Mouse (Mus musculus) midbrain, embryonic 16.5 days (tissue): ENCODE measurements around the gene 4930442H23Rik. TPM values are rescaled to one million over a fixed set of nuclear protein-coding genes. Genes with fewer than 3 reads are reported as not detected.
"Not testable (repeated sequence)": the region's sequence is repeated elsewhere in the genome, so short reads cannot be mapped to it uniquely, and the experiment has no call there.

Experiments used
- ATAC-seq: fragments of 200-750 bp; cut with Nextera tagmentation; 2 replicates; pipeline ENCODE4 v1.8.0; 2017; ENCODE audit warnings: moderate TSS enrichment
- H3K27ac ChIP-seq: fragments of 300-500 bp; sonication (generic); 2 replicates; pipeline ENCODE4 v1.5.1; 2014; ENCODE audit warnings: mild to moderate bottlenecking, low read length, mixed read lengths
- H3K27me3 ChIP-seq: fragments of 300-500 bp; sonication (generic); 2 replicates; pipeline ENCODE4 v1.6.1; 2014; ENCODE audit warnings: low read depth, low read length, mixed read lengths; ENCODE audit not compliant: control insufficient read depth, insufficient read depth
- H3K36me3 ChIP-seq: fragments of 300-500 bp; sonication (generic); 2 replicates; pipeline ENCODE4 v1.6.1; 2014; ENCODE audit warnings: mild to moderate bottlenecking, low read length, moderate library complexity, mixed read lengths; ENCODE audit not compliant: control insufficient read depth, insufficient read depth
- H3K4me1 ChIP-seq: fragments of 300-500 bp; sonication (generic); 2 replicates; pipeline ENCODE4 v1.6.1; 2014; ENCODE audit warnings: mild to moderate bottlenecking, low read length, mixed read lengths; ENCODE audit not compliant: control insufficient read depth, insufficient read depth
- H3K4me2 ChIP-seq: fragments of 300-500 bp; sonication (generic); 2 replicates; pipeline ENCODE4 v1.6.1; 2014; ENCODE audit warnings: mild to moderate bottlenecking, low read length, mixed read lengths
- H3K4me3 ChIP-seq: fragments of 300-500 bp; sonication (generic); 2 replicates; pipeline ENCODE4 v1.5.1; 2014; ENCODE audit warnings: low read depth, mild to moderate bottlenecking, low read length, moderate library complexity, mixed read lengths
- H3K9ac ChIP-seq: fragments of 300-500 bp; sonication (generic); 2 replicates; pipeline ENCODE4 v1.6.1; 2014; ENCODE audit warnings: low read depth, low read length, mixed read lengths
- H3K9me3 ChIP-seq: fragments of 300-500 bp; sonication (generic); replicated peaks from 2 replicates; pipeline ENCODE4 v1.6.1; 2014; ENCODE audit warnings: mild to moderate bottlenecking, low read length, mixed read lengths; ENCODE audit not compliant: control insufficient read depth, poor library complexity, severe bottlenecking
- WGBS: fragments of 180-500 bp; shearing (Covaris S2); extraction: QIAGEN DNeasy Blood & Tissue Kit; methylation state at CpG from one replicate; pipeline ENCODE4 v1.1.7; 2014; 5-methylcytosine and 5-hydroxymethylcytosine counted together
- polyA plus RNA-seq: library from polyadenylated mRNA; unstranded; fragments of >200 nt; fragmentation: Nextera tagmentation; extraction: Ambion mirVana; gene quantifications from 2 replicates; pipeline ENCODE4 v1.2.1, GENCODE M21; 2015

The 4930442H23Rik gene
- polyA plus RNA-seq, 1 experiment from 2014 or later: not detected

DNA sequence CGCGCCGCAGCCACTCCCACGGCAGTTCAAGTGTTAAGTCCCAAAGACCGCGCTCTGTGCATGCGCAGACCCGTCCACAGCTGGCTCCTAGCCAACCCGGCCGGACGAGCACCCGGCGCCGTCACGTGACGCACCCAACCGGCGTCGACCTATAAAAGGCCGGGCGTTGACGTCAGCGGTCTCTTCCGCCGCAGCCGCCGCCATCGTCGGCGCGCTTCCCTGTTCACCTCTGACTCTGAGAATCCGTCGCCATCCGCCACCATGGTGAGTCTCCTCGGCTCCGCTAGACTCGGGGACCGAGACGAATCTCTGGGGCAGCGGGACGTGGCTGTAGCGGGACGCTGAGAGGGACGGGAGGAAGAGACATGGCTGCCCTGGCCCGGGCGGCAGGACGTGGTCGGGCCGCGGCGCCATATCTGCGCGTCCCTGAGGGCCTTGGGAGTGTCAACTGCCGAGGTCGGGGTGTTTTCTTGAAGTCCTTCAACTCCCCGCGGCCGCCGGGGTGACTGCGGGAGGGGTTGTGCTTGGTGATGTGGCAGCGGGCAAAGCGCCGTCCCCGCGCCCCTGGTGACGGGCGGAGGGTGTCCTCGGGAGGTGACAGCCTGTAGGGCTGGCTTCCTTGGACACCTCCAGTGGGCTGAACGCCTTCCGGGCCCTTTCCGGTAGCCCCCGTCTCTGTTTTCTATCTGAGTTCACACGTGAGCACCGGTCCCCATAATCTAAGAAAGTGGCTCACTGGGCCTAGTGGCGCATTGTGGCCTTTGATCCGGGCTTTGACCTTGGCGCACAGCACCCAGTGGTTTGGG lies 7.0 kb downstream of the 4930442H23Rik start, which contains the start of gene Eef2:
Eef2 (plus strand) TSS at position 166 of the 806 bp plus-strand sequence.
- peak; percentile 70 for ATAC-seq
- H3K9ac ChIP-seq: peak within 1 kb of the TSS; percentile 97
- no peaks in the 10 kb centered on the region for H3K27me3 ChIP-seq
- H3K27ac ChIP-seq: peak within 1 kb of the TSS; percentile 94
- H3K4me3 ChIP-seq: peak within 1 kb of the TSS; percentile 94
- no peaks in the 10 kb centered on the region for H3K9me3 ChIP-seq
- peak within 1 kb of the TSS; percentile 78 for H3K4me2 ChIP-seq
- under 1% methylated on average over 77 of the region's 77 CpGs for WGBS
- peaks cover 41% of the 10 kb centered on the region for H3K36me3 ChIP-seq
- peaks cover 37% of the 10 kb centered on the region for H3K4me1 ChIP-seq

DNA sequence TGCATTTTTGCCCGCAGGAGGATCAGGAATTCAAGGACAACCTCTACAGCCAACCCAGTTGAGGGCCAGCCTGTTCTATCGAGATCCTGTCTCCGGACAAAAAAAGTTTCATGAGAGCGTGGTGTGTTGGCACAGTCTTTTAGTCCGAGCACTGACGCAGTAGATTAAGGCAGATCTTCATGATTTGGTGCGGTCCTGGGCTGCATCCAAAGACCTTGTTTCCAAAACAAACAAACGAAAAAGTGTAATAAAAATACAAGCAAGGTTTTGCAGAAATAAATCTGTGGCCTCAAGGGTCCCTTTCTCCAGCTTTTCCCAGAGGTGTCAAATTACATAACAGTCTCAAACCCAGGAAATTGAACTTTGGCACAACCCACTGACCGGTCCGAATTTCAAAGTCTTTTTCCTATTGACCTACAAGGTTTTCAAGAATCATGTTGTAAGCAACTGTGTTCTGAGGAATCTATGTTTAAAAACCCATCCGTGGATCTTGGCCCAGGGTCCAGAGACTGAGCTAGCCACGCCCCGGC lies 7.6 kb downstream of the 4930442H23Rik start:
- Histone ChIP-seq H3K4me1 (peaks cover 37% of the 10 kb centered on the region), H3K4me2 (peak overlapping the region; percentile 64), H3K9ac (peak overlapping the region; percentile 10), H3K36me3 (peaks cover 35% of the 10 kb centered on the region), H3K27ac (peak overlapping the region; percentile 94), H3K9me3 (no peaks in the 10 kb centered on the region), H3K4me3 (peak overlapping the region; percentile 94), H3K27me3 (no peaks in the 10 kb centered on the region)
- ATAC-seq: no peak
- WGBS: 5% methylated on average over 13 of the region's 13 CpGs

DNA sequence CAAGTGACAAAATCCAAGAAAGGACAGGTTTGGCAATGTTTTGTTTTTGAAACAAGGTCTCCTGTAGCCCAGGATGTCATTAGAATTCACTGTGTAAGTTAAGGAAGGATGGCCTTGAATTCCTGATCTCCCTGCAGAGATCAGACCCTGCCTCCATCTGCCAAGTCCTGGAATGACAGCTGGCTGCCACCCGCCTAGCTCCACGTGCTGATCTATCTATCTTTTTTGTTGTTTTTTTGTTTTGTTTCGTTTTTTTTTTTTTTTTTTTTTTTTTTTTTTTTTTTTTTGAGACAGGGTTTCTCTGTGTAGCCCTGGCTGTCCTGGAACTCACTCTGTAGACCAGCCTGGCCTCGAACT lies 8.3 kb downstream of the 4930442H23Rik start:
- H3K4me2 ChIP-seq: peak overlapping the region; percentile 76
- not testable (repeated sequence) for ATAC-seq, H3K9me3 ChIP-seq, H3K27me3 ChIP-seq
- peak overlapping the region; percentile 94 for H3K27ac ChIP-seq
- peaks cover 28% of the 10 kb centered on the region for H3K36me3 ChIP-seq
- H3K4me3 ChIP-seq: peak overlapping the region; percentile 42
- H3K9ac ChIP-seq: peak overlapping the region; percentile 71
- 5% methylated on average over 4 of the region's 4 CpGs for WGBS
- peaks cover 37% of the 10 kb centered on the region for H3K4me1 ChIP-seq

DNA sequence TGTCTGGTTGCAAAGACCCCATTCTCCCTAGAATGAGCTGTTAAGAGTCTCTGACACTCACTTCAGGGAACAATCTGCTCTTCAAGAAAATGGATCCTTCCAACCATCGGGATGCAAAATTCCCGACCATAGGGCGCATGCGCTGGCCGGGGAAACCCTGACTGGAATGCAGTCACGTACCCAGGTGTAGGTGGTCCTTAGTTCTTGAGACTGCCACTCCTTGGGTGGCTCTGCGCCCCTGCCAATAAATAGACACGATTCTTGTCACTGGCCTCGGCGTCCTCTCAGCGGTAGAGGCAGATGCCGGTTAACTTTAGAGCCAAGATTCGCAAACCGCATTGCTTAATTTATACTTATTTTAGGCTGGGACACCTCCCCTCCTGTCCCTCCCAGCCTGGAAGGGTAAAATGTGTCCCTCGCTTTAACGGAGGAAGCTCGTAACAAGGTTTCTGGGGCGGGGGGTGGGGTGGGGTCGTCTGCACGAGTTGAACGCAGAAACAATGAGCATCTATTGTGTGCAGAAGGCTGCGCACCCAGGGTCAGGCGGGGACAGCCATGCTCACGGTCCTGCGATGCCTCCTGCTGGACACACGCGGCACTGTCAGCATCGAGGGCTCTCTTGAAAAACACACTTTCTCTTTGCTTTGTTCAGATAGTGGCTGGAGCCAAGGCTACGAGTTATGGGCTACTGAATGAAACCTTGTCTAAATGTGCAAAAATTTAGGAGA lies 8.9 kb downstream of the 4930442H23Rik start:
- H3K4me2 ChIP-seq: peak overlapping the region; percentile 76
- H3K27ac ChIP-seq: peak overlapping the region; percentile 94
- peaks cover 23% of the 10 kb centered on the region for H3K36me3 ChIP-seq
- peak overlapping the region; percentile 42 for H3K4me3 ChIP-seq
- H3K27me3 ChIP-seq: no peaks in the 10 kb centered on the region
- ATAC-seq: peak; percentile 63
- peaks cover 37% of the 10 kb centered on the region for H3K4me1 ChIP-seq
- 1% methylated on average over 29 of the region's 29 CpGs for WGBS
- H3K9ac ChIP-seq: peak overlapping the region; percentile 71
- H3K9me3 ChIP-seq: no peaks in the 10 kb centered on the region

DNA sequence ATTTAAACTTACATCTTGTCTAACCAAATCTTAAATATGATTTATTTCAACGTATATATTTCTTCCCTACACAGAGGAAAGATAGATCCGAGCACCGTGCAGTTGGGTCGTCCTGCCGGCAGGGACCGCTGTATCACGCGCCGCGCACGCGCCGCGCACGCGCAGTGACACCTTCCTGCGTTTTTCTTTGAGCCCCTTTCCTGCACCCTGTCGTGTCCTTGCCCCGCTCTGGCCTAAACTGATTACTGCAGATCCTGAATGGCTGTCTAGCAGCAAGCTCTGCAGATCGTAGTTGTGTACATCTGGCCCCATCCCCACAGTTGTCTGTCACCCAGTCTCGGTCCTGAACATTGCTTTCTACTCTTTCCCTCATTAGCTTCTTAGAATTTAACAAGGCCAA lies 10.5 kb downstream of the 4930442H23Rik start:
- Histone ChIP-seq H3K4me3 (peak overlapping the region; percentile 17; the same call in 1 of the 2 replicates), H3K4me1 (peaks cover 39% of the 10 kb centered on the region), H3K9ac (peak overlapping the region; percentile 61), H3K27ac (peak overlapping the region; percentile 94), H3K36me3 (peaks cover 7% of the 10 kb centered on the region), H3K27me3 (no peaks in the 10 kb centered on the region), H3K9me3 (no peaks in the 10 kb centered on the region), H3K4me2 (peak overlapping the region; percentile 51)
- 4% methylated on average over 21 of the region's 21 CpGs for WGBS
- no peak for ATAC-seq

DNA sequence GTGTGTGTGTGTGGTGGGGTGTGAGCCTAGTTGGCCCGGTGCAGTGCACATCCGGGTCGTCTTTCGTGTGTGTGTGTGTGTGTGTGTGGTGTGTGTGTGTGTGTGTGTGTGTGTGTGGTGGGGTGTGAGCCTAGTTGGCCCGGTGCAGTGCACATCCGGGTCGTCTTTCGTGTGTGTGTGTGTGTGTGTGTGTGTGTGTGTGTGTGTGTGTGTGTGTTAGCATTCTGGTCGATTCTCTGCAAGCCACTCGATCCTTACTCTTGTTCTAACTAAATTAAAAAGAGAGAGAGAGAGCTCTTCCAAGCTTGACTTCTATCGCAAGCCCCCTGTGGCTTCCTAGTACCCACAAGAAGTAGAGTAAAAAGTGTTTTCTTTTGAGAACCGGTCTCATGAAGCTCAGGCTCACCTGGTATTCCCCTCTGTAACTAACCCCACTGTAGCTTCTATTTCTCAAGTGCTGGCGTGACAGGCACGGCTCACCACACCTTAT lies 14.2 kb downstream of the 4930442H23Rik start:
- 38% methylated on average over 10 of the region's 14 CpGs for WGBS
- ATAC-seq, H3K4me3 ChIP-seq, H3K9me3 ChIP-seq, H3K27ac ChIP-seq, H3K4me2 ChIP-seq, H3K36me3 ChIP-seq, H3K9ac ChIP-seq, H3K27me3 ChIP-seq: not testable (repeated sequence)
- peaks cover 36% of the 10 kb centered on the region for H3K4me1 ChIP-seq

DNA sequence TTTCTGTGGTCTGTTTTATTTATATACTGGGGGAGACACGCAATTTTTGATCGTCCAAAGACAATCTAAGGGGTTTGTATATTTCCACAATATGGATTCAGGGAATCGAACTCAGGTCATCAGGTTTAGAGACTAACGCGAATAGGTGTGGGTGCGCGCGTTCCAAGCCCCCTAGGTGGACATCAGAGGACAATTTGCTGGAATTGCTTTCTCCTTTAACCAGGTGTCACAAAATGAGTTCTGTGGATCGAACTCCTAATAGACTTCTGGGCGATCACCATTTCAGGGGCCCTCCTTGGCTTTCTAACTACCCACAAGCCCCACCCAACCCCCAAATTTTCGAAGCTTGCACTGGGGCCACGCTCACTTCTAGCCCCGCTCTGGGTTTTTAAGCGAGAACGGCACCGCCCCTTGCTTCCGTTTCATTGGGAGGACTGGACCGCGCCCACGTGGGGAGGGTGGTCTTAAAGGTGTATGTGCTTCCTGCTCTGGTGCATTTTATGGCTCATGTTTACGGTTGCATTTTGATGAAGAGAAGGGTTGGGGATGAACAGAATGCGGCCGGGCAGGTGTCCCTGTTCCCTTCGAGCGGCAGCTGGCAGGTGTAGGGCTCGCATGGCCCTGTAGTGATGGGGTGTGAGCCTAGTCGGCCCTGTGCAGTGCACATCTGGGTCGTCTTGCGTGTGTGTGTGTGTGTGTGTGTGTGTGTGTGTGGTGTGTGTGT lies 15.0 kb downstream of the 4930442H23Rik start:
- H3K4me1 ChIP-seq: peaks cover 28% of the 10 kb centered on the region
- peak; percentile 49 for ATAC-seq
- no peaks in the 10 kb centered on the region for H3K9me3 ChIP-seq

DNA sequence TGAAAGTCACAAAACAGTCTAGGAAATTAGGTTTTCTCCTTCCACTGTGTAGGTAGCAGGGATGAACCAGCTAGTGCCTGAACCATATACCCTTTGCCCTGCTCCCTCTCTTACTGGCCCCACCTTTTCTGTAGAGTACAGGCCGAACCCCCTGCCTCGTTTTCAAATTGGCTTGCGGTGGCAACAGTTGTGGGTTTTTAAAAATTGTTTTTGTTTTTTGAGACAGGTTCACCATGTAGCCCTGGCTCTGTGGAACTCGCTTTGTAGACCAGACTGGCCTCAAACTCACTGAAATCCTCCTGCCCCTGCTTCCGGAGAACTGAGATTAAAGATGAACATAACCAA lies 15.6 kb downstream of the 4930442H23Rik start:
- Histone ChIP-seq H3K27ac (peak overlapping the region; percentile 66), H3K4me3 (peak overlapping the region; percentile 46), H3K4me1 (peaks cover 24% of the 10 kb centered on the region), H3K9me3 (no peaks in the 10 kb centered on the region), H3K4me2 (peak overlapping the region; percentile 91), H3K9ac (peak overlapping the region; percentile 37; the same call in 1 of the 2 replicates), H3K36me3 (peaks cover 3% of the 10 kb centered on the region), H3K27me3 (no peaks in the 10 kb centered on the region)
- peak; percentile 66 for ATAC-seq
- 10% methylated on average over 5 of the region's 5 CpGs for WGBS

More for the DNA sequence above, 15.0 kb downstream of the 4930442H23Rik start:
- peak overlapping the region; percentile 91 for H3K4me2 ChIP-seq
- H3K27me3 ChIP-seq: no peaks in the 10 kb centered on the region
- peak overlapping the region; percentile 73 for H3K27ac ChIP-seq
- H3K36me3 ChIP-seq: no peaks in the 10 kb centered on the region; the same call in 1 of the 2 replicates
- peak overlapping the region; percentile 74 for H3K9ac ChIP-seq
- peak overlapping the region; percentile 46 for H3K4me3 ChIP-seq
- 3% methylated on average over 29 of the region's 29 CpGs for WGBS
